Mouse (Mus musculus): ENCODE measurements around the gene Setd1b. TPM values are rescaled to one million over a fixed set of nuclear protein-coding genes. Genes with fewer than 3 reads are reported as not detected.

Setd1b gene
- polyA plus RNA-seq, 1 experiment, result 20.8 TPM

GRCm38 (mm10) chr5:123138953-123139721, 2.9 kb upstream of the Setd1b start:
- no peak for TF ChIP-seq GATA1 (IDR thresholded peaks at IDR 0.05; ENCODE audit: borderline replicate concordance, low read length)
- H3K4me1 ChIP-seq, result peaks cover 48% of the 10 kb centered on the region
- peaks cover 46% of the 10 kb centered on the region for H3K36me3 ChIP-seq (replicated peaks; ENCODE audit: low read length)
- H3K4me3 ChIP-seq (replicated peaks), result peak overlapping the region; percentile 96
- no peaks in the 10 kb centered on the region for H3K9me3 ChIP-seq
- H3K27me3 ChIP-seq (replicated peaks), result no peaks in the 10 kb centered on the region

- H3K27me3 ChIP-seq (replicated peaks), result no peaks in the 10 kb centered on the region
- H3K4me3 ChIP-seq (replicated peaks), result peak overlapping the region; percentile 96
- H3K36me3 ChIP-seq (replicated peaks; ENCODE audit: low read length), result peaks cover 46% of the 10 kb centered on the region
- TF ChIP-seq GATA1 (IDR thresholded peaks at IDR 0.05; ENCODE audit: borderline replicate concordance, low read length) (no peak), FLI1 (IDR thresholded peaks at IDR 0.05; ENCODE audit: low read length) (no peak)
- no peaks in the 10 kb centered on the region for H3K9me3 ChIP-seq
- H3K4me1 ChIP-seq, result peaks cover 48% of the 10 kb centered on the region
These were observed 2.0 kb upstream of the Setd1b start for GRCm38 (mm10) chr5:123139722-123140627.

- TF ChIP-seq GATA1 (IDR thresholded peaks at IDR 0.05; ENCODE audit: borderline replicate concordance, low read length), result no peak
- TF ChIP-seq FLI1 (IDR thresholded peaks at IDR 0.05; ENCODE audit: low read length), result no peak
These were observed 1.1 kb upstream of the Setd1b start for GRCm38 (mm10) chr5:123140694-123141554.

DNA sequence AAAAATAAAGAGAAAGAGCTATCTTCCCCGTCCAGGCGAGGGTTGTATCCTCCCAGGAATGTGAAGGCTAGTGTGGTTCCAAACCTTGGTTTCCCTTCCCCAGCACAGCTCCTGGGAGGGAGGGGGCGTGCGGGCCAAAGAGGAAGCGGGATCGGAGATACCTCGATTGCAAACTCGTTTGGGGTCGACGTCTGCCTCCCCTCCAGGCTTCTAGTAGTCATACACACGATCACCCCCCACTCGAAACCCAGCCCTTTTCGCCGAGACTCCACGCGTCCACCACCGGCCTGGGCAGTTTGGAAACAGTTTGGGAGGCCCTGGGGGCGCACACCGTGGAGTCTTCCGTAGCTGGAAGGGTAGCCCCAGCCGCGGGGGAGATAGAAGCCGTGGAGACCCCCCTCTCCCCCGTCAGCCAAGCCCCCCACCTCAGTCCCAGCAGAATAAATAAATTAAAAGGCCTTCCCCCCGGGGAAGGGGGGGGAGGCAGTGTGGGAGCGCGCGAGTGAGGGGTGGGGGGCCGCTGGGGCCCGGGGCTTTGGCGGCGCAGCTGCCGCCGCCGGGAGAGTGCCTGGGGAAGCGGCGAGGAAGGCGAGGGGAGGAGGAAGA, 335 bp upstream of the Setd1b start:
- H3K36me3 ChIP-seq (replicated peaks; ENCODE audit: low read length), result peaks cover 46% of the 10 kb centered on the region
- H3K9me3 ChIP-seq, result no peaks in the 10 kb centered on the region
- no peaks in the 10 kb centered on the region for H3K27me3 ChIP-seq (replicated peaks)
- no peak for TF ChIP-seq GATA1 (IDR thresholded peaks at IDR 0.05; ENCODE audit: borderline replicate concordance, low read length)
- TF ChIP-seq FLI1 (IDR thresholded peaks at IDR 0.05; ENCODE audit: low read length), result no peak
- peak overlapping the region; percentile 96 for H3K4me3 ChIP-seq (replicated peaks)
- H3K4me1 ChIP-seq, result peaks cover 48% of the 10 kb centered on the region

More at GRCm38 (mm10) chr5:123140694-123141554, 1.1 kb upstream of the Setd1b start:
- H3K4me3 ChIP-seq (replicated peaks), result peak overlapping the region; percentile 96
- H3K27me3 ChIP-seq (replicated peaks), result no peaks in the 10 kb centered on the region
- no peaks in the 10 kb centered on the region for H3K9me3 ChIP-seq
- H3K36me3 ChIP-seq (replicated peaks; ENCODE audit: low read length), result peaks cover 46% of the 10 kb centered on the region
- peaks cover 48% of the 10 kb centered on the region for H3K4me1 ChIP-seq

- H3K4me1 ChIP-seq, result peaks cover 51% of the 10 kb centered on the region
- H3K27me3 ChIP-seq (replicated peaks), result no peaks in the 10 kb centered on the region
- no peak for TF ChIP-seq FLI1 (IDR thresholded peaks at IDR 0.05; ENCODE audit: low read length)
- no peak for TF ChIP-seq GATA1 (IDR thresholded peaks at IDR 0.05; ENCODE audit: borderline replicate concordance, low read length)
- H3K4me3 ChIP-seq (replicated peaks), result peak overlapping the region; percentile 96
- no peaks in the 10 kb centered on the region for H3K9me3 ChIP-seq
- peaks cover 50% of the 10 kb centered on the region for H3K36me3 ChIP-seq (replicated peaks; ENCODE audit: low read length)
These were observed 1.4 kb downstream of the Setd1b start for GRCm38 (mm10) chr5:123143251-123143970.

GRCm38 (mm10) chr5:123143971-123144745, 2.2 kb downstream of the Setd1b start:
- H3K4me3 ChIP-seq (replicated peaks), result peak overlapping the region; percentile 96
- peaks cover 56% of the 10 kb centered on the region for H3K4me1 ChIP-seq
- H3K27me3 ChIP-seq (replicated peaks), result no peaks in the 10 kb centered on the region
- no peaks in the 10 kb centered on the region for H3K9me3 ChIP-seq
- no peak for TF ChIP-seq FLI1 (IDR thresholded peaks at IDR 0.05; ENCODE audit: low read length)
- TF ChIP-seq GATA1 (IDR thresholded peaks at IDR 0.05; ENCODE audit: borderline replicate concordance, low read length), result no peak
- peaks cover 56% of the 10 kb centered on the region for H3K36me3 ChIP-seq (replicated peaks; ENCODE audit: low read length)

GRCm38 (mm10) chr5:123144746-123145590, 3.0 kb downstream of the Setd1b start:
- TF ChIP-seq GATA1 (IDR thresholded peaks at IDR 0.05; ENCODE audit: borderline replicate concordance, low read length) (no peak), FLI1 (IDR thresholded peaks at IDR 0.05; ENCODE audit: low read length) (no peak)
- Histone ChIP-seq H3K9me3 (no peaks in the 10 kb centered on the region), H3K4me3 (replicated peaks) (peak overlapping the region; percentile 96), H3K4me1 (peaks cover 62% of the 10 kb centered on the region), H3K36me3 (replicated peaks; ENCODE audit: low read length) (peaks cover 59% of the 10 kb centered on the region), H3K27me3 (replicated peaks) (no peaks in the 10 kb centered on the region)

All from megakaryocyte, embryonic 14.5 days (primary cell).